Mouse (Mus musculus): Measurements from ENCODE around the gene Naa10. TPM values are rescaled to one million over a fixed set of nuclear protein-coding genes. Genes with fewer than 3 reads are reported as not detected.

Naa10 gene
- polyA plus RNA-seq (2015; fragmentation: Nextera tagmentation; extraction: Ambion mirVana): 132 and 136 TPM in 2 replicates

GRCm38 (mm10) chrX:73921823-73922549 lies at the start of gene Naa10, which contains the start of gene Arhgap4:
Gene Naa10 (minus strand): TSS chrX:73921944.
Gene Arhgap4 (minus strand): TSS chrX:73921870.
- ATAC-seq (ENCODE audit: low read depth): peak; percentile 98
- Histone ChIP-seq H3K4me3 (ENCODE audit: low read length) (peak within 1 kb of the TSS; percentile 67), H3K27me3 (ENCODE audit: control insufficient read depth, insufficient read depth, low read depth, low read length) (no peaks in the 10 kb centered on the region), H3K9me3 (ENCODE audit: control insufficient read depth, low read length) (no peaks in the 10 kb centered on the region), H3K27ac (ENCODE audit: low read length) (peak within 1 kb of the TSS; percentile 80), H3K9ac (ENCODE audit: low read length) (peak within 1 kb of the TSS; percentile 74), H3K4me1 (replicated peaks; ENCODE audit: control insufficient read depth, insufficient read depth, low read length) (no peaks in the 10 kb centered on the region), H3K36me3 (ENCODE audit: control insufficient read depth, insufficient read depth, low read length) (no peaks in the 10 kb centered on the region), H3K4me2 (ENCODE audit: low read depth, low read length) (peak within 1 kb of the TSS; percentile 68)
- WGBS: 9% methylated on average over 41 of the region's 43 CpGs

DNA sequence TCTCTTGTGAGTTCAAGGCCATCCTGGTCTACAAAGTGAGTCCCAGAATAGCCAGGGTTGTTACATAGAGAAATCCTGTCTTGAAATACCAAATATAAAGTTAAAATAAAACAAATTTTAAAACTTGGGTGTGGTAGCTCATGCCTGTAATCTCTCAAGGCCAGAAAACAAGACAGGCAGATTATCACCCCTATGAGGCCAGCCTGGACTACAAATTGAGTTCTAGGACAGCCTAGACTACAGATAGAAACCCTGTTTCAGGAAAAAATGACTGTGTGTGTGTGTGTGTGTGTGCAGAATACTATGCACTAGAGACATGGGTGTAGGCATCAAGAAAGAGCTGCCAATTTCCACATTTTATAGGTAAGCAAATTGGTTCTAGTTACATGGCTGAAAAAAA lies 49.0 kb upstream of the Naa10 start:
- H3K36me3 ChIP-seq (ENCODE audit: control insufficient read depth, insufficient read depth, low read length): no peaks in the 10 kb centered on the region
- no peak overlapping the region for H3K4me2 ChIP-seq (ENCODE audit: low read depth, low read length)

DNA sequence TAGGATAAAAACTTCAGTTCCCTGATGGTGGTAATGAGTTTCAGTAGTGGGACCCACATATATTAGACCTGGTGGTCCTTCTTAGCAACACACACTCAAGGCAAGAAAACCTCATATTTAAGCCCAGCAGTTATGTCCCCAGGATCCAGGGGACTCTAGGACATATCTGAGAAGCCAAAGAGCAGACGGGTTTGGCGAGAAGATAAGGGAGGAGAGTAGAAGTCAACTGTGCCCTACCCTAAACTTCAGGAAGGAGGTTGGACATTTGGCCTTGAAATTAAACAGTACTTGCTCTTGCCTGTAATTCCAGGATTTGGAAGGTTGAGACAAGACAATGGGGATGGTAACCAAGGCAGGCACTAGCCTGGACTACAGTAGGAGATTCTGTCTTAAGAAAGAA lies 48.0 kb upstream of the Naa10 start:
- no peaks in the 10 kb centered on the region for H3K4me1 ChIP-seq (replicated peaks; ENCODE audit: control insufficient read depth, insufficient read depth, low read length)
- no peaks in the 10 kb centered on the region for H3K27me3 ChIP-seq (ENCODE audit: control insufficient read depth, insufficient read depth, low read depth, low read length)
- no peak overlapping the region for H3K9ac ChIP-seq (ENCODE audit: low read length)
- no peaks in the 10 kb centered on the region for H3K9me3 ChIP-seq (ENCODE audit: control insufficient read depth, low read length)
- no peak overlapping the region for H3K4me3 ChIP-seq (ENCODE audit: low read length)
- ATAC-seq (ENCODE audit: low read depth): no peak
- H3K27ac ChIP-seq (ENCODE audit: low read length): no peak overlapping the region
- no peak overlapping the region for H3K4me2 ChIP-seq (ENCODE audit: low read depth, low read length)
- H3K36me3 ChIP-seq (ENCODE audit: control insufficient read depth, insufficient read depth, low read length): no peaks in the 10 kb centered on the region
- WGBS: 90% methylated on average over 2 of the region's 2 CpGs

More for the DNA sequence above, 49.0 kb upstream of the Naa10 start:
- no peak overlapping the region for H3K27ac ChIP-seq (ENCODE audit: low read length)
- H3K9ac ChIP-seq (ENCODE audit: low read length): no peak overlapping the region
- H3K9me3 ChIP-seq (ENCODE audit: control insufficient read depth, low read length): no peaks in the 10 kb centered on the region
- H3K4me1 ChIP-seq (replicated peaks; ENCODE audit: control insufficient read depth, insufficient read depth, low read length): no peaks in the 10 kb centered on the region
- no peaks in the 10 kb centered on the region for H3K27me3 ChIP-seq (ENCODE audit: control insufficient read depth, insufficient read depth, low read depth, low read length)
- no peak overlapping the region for H3K4me3 ChIP-seq (ENCODE audit: low read length)
- ATAC-seq (ENCODE audit: low read depth): no peak

DNA sequence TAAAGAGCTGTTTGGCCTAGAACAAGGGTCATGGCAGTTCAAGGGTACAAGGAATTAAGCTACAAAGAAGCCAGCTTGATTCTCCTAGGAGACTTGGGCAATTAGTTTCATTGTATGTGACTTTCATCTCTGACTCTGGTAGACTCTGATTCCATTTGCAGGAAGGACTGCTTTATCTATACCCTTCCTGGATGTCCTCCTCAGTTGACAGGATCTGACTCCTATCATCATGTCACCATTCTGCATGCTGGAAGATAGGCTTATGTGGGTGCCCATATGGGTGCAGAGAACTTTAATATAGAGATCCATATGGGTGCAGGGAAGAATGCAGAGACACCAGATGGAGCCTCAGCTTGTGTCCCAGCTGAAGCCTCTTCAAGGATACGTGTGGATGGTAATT lies 47.4 kb upstream of the Naa10 start:
- H3K4me2 ChIP-seq (ENCODE audit: low read depth, low read length): no peak overlapping the region
- no peaks in the 10 kb centered on the region for H3K4me1 ChIP-seq (replicated peaks; ENCODE audit: control insufficient read depth, insufficient read depth, low read length)
- no peak overlapping the region for H3K27ac ChIP-seq (ENCODE audit: low read length)
- H3K4me3 ChIP-seq (ENCODE audit: low read length): no peak overlapping the region
- no peak for ATAC-seq (ENCODE audit: low read depth)
- WGBS: 86% methylated on average over 1 of the region's 1 CpGs
- no peaks in the 10 kb centered on the region for H3K36me3 ChIP-seq (ENCODE audit: control insufficient read depth, insufficient read depth, low read length)
- H3K9me3 ChIP-seq (ENCODE audit: control insufficient read depth, low read length): no peaks in the 10 kb centered on the region
- no peaks in the 10 kb centered on the region for H3K27me3 ChIP-seq (ENCODE audit: control insufficient read depth, insufficient read depth, low read depth, low read length)
- H3K9ac ChIP-seq (ENCODE audit: low read length): no peak overlapping the region

DNA sequence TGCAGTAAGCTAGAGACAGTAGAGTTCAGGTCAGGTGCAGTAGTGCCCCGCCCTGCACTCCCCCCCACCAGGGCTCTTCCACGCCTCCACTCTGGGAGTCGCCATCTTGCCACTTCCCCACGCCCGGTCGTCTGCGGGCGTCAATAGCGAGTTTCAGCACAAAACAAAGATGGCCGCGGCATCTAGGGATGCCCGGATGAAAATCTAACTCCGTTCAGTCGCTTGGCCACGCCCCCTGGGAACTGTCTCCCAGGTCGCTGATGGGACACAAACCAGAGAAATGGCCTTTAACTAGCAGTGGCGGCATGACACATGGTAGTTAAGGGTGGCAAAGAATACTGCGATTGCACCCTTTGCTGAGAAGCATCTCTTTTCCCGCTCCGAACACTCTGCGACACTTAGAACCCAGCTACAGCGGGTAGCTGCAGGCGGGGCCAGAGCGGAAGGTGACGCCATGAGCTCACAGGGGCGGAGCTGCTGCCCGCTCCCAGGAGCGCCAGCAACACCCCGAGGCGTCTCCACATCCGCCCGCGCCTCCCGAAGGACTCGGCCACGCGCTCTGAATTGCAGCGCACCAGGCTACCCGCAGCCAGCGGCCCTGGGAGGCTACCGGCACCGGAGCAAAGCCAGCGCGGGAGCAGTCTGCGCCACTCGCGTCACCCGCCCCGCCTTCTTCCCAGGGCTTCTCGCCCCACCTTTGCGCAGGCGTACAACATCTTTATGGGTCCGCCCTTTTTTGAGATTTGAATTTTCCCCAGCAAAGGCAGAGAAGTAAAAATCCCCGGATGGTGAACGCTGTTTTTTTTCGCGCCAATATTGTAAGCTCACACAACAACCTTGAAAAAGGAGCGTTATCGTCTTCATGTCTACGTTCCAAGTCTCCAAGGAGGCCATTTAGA lies 45.7 kb upstream of the Naa10 start:
- peak overlapping the region; percentile 77 for H3K4me3 ChIP-seq (ENCODE audit: low read length)
- no peaks in the 10 kb centered on the region for H3K27me3 ChIP-seq (ENCODE audit: control insufficient read depth, insufficient read depth, low read depth, low read length)
- H3K4me1 ChIP-seq (replicated peaks; ENCODE audit: control insufficient read depth, insufficient read depth, low read length): peaks cover 12% of the 10 kb centered on the region; the same call in 1 of the 2 replicates
- H3K9me3 ChIP-seq (ENCODE audit: control insufficient read depth, low read length): no peaks in the 10 kb centered on the region
- peak; percentile 87 for ATAC-seq (ENCODE audit: low read depth)
- peak overlapping the region; percentile 99 for H3K27ac ChIP-seq (ENCODE audit: low read length)
- H3K9ac ChIP-seq (ENCODE audit: low read length): peak overlapping the region; percentile 79
- H3K36me3 ChIP-seq (ENCODE audit: control insufficient read depth, insufficient read depth, low read length): no peaks in the 10 kb centered on the region
- WGBS: 12% methylated on average over 59 of the region's 60 CpGs
- peak overlapping the region; percentile 53 for H3K4me2 ChIP-seq (ENCODE audit: low read depth, low read length)

DNA sequence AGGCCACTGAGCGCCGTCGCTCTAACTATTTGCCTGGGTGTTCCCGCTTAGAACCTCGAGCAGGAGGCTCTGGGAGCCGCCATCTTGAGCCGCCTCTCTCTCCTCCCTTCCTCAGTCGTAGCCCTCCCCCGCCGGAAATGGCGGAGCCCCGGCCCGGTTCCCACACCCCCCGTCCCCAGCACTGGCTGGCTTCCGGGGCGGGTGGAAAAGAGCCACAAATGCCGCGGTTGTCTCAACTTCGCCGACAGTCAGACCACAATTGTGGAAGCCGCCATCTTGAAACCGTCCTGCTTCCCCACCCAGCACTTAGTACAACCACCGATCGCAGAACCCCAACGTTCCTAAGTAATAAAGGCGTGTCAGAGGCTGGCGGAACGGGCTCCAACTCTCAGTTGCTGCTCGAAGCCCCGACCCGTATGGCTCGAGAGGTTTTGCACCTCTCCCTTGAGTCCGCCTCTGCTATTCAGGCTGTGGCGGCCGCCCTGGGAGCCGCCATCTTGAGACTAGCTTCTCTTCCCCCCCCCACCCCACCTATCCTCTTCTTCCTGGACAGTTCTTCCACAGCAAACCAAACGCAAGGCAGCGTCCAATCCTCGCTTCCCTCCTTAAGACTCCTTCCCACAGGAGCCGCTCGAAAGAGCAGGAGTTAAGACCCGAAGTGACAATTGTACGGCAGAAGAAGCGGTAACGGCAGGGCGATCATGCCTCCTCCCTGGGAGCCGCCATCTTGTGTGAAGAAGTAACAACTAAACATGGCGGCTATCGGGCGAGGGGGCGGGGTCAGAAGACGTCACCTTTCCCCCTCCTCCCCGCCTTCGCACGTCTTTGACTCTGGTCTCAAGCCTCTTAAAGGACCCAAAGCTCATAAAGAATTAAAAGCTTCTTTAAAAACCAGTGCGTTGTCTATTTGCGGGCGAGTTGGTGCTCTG lies 44.8 kb upstream of the Naa10 start, which contains the start of gene Hcfc1:
Gene Hcfc1 (minus strand): TSS at position 110 of the 929 bp plus-strand sequence.
- H3K27me3 ChIP-seq (ENCODE audit: control insufficient read depth, insufficient read depth, low read depth, low read length): no peaks in the 10 kb centered on the region
- H3K27ac ChIP-seq (ENCODE audit: low read length): peak within 1 kb of the TSS; percentile 99
- H3K9ac ChIP-seq (ENCODE audit: low read length): peak within 1 kb of the TSS; percentile 79
- peak within 1 kb of the TSS; percentile 68 for H3K4me2 ChIP-seq (ENCODE audit: low read depth, low read length)
- H3K9me3 ChIP-seq (ENCODE audit: control insufficient read depth, low read length): no peaks in the 10 kb centered on the region
- 15% methylated on average over 54 of the region's 58 CpGs for WGBS
- H3K4me1 ChIP-seq (replicated peaks; ENCODE audit: control insufficient read depth, insufficient read depth, low read length): peaks cover 13% of the 10 kb centered on the region; the same call in 1 of the 2 replicates
- H3K36me3 ChIP-seq (ENCODE audit: control insufficient read depth, insufficient read depth, low read length): no peaks in the 10 kb centered on the region
- peak; percentile 78 for ATAC-seq (ENCODE audit: low read depth)
- peak within 1 kb of the TSS; percentile 77 for H3K4me3 ChIP-seq (ENCODE audit: low read length)

DNA sequence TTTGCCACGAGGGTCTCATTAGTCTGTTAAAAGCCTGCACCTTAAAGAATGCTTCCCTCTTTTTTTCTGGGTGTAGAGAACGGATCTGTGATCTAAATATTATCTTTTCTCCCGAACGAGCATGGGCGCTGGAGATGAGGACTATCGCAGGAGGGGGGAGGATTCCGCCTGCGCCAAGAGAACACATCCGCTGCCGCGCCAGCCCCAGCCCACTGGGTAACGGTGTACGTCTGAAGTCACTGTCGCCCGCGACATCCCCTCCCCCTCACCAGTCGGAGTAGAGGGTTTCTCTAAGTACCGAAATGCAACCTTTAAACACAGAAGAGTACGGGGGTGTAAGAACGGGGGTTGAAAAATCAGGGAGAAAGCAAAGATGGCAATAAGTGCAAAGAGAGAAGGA lies 43.6 kb upstream of the Naa10 start:
- H3K4me2 ChIP-seq (ENCODE audit: low read depth, low read length): peak overlapping the region; percentile 68
- H3K9ac ChIP-seq (ENCODE audit: low read length): peak overlapping the region; percentile 79
- no peaks in the 10 kb centered on the region for H3K9me3 ChIP-seq (ENCODE audit: control insufficient read depth, low read length)
- peak overlapping the region; percentile 77 for H3K4me3 ChIP-seq (ENCODE audit: low read length)
- H3K4me1 ChIP-seq (replicated peaks; ENCODE audit: control insufficient read depth, insufficient read depth, low read length): peaks cover 13% of the 10 kb centered on the region; the same call in 1 of the 2 replicates
- H3K27me3 ChIP-seq (ENCODE audit: control insufficient read depth, insufficient read depth, low read depth, low read length): no peaks in the 10 kb centered on the region
- no peak for ATAC-seq (ENCODE audit: low read depth)
- 17% methylated on average over 20 of the region's 20 CpGs for WGBS
- peak overlapping the region; percentile 99 for H3K27ac ChIP-seq (ENCODE audit: low read length)
- no peaks in the 10 kb centered on the region for H3K36me3 ChIP-seq (ENCODE audit: control insufficient read depth, insufficient read depth, low read length)

DNA sequence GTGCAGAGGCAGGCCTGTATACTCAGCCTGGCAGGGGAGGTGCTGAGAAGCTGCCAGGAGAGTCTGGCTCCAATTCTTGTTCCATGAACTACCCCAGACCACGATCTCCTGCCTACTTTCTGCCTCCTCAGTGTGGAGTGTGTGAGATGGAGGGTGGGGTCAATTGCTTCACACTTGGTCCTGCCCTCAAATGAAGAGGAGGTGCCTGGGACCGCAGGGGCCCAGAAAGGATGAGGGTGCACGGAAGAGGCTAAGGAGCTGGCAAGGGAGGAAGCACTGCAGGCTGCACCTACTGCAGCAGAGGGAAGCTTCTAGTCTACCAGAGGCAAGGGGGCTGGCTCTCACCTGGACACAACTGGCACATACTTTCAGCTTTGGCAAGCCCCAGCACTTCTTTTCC lies 42.6 kb upstream of the Naa10 start:
- H3K27me3 ChIP-seq (ENCODE audit: control insufficient read depth, insufficient read depth, low read depth, low read length): no peaks in the 10 kb centered on the region
- H3K4me3 ChIP-seq (ENCODE audit: low read length): peak overlapping the region; percentile 77
- peaks cover 13% of the 10 kb centered on the region; the same call in 1 of the 2 replicates for H3K4me1 ChIP-seq (replicated peaks; ENCODE audit: control insufficient read depth, insufficient read depth, low read length)
- no peak for ATAC-seq (ENCODE audit: low read depth)
- H3K4me2 ChIP-seq (ENCODE audit: low read depth, low read length): peak overlapping the region; percentile 68
- peak overlapping the region; percentile 31 for H3K27ac ChIP-seq (ENCODE audit: low read length)
- 31% methylated on average over 3 of the region's 3 CpGs for WGBS
- H3K9me3 ChIP-seq (ENCODE audit: control insufficient read depth, low read length): no peaks in the 10 kb centered on the region
- H3K36me3 ChIP-seq (ENCODE audit: control insufficient read depth, insufficient read depth, low read length): no peaks in the 10 kb centered on the region; the same call in 1 of the 2 replicates
- H3K9ac ChIP-seq (ENCODE audit: low read length): peak overlapping the region; percentile 60

Data from lung, embryonic 16.5 days (tissue).